ENCODE assay signal across 18 mouse cellular contexts in genomic region chr2:126387458-126388037, GRCm38 (mm10).
"Had no signal": no experiment of that assay in that cellular context is flagged by ENCODE, and none has a peak within 500 bp of the region (broad histone marks: within the 10 kb centered on the region; RNA-seq: fewer than 3 reads in every experiment).

No protein-coding gene starts in this region.

- H3K4me2 ChIP-seq: liver, embryonic 13.5 days; liver, embryonic 15.5 days; lung, embryonic 15.5 days; midbrain, embryonic 11.5 days; midbrain, embryonic 13.5 days; midbrain, embryonic 15.5 days; neural tube, embryonic 12.5 days; stomach, embryonic 15.5 days had no signal

- ATAC-seq: liver, postnatal 0 days; lung, postnatal 0 days; midbrain, embryonic 13.5 days; midbrain, embryonic 15.5 days had no signal

- H3K4me3 ChIP-seq: liver, embryonic 13.5 days; liver, embryonic 15.5 days; lung, embryonic 15.5 days; midbrain, embryonic 13.5 days; midbrain, embryonic 15.5 days; neural tube, embryonic 12.5 days; stomach, embryonic 15.5 days had no signal

- H3K9me3 ChIP-seq: liver, embryonic 13.5 days; liver, embryonic 15.5 days; lung, embryonic 15.5 days; midbrain, embryonic 13.5 days; midbrain, embryonic 15.5 days; neural tube, embryonic 12.5 days; stomach, embryonic 15.5 days had no signal

- DNase-seq: liver, embryonic 13.5 days; liver, postnatal 0 days; lung, adult 2 months; lung, postnatal 14 days; lung, postnatal 36 days; right cerebral cortex, postnatal 25 days; thymus, adult 2 months; thymus, postnatal 36 days had no signal

- H3K9ac ChIP-seq: liver, embryonic 13.5 days; liver, embryonic 15.5 days; liver, postnatal 0 days; lung, embryonic 15.5 days; midbrain, embryonic 13.5 days; midbrain, embryonic 15.5 days; neural tube, embryonic 12.5 days; stomach, embryonic 15.5 days had no signal

- H3K4me1 ChIP-seq: liver, embryonic 13.5 days; liver, embryonic 15.5 days; lung, embryonic 15.5 days; midbrain, embryonic 13.5 days; midbrain, embryonic 15.5 days; neural tube, embryonic 12.5 days; stomach, embryonic 15.5 days had no signal

- H3K36me3 ChIP-seq: liver, embryonic 13.5 days; liver, embryonic 15.5 days; lung, embryonic 15.5 days; midbrain, embryonic 13.5 days; midbrain, embryonic 15.5 days; neural tube, embryonic 12.5 days; stomach, embryonic 15.5 days had no signal

- H3K27ac ChIP-seq: liver, embryonic 13.5 days; liver, embryonic 15.5 days; lung, embryonic 15.5 days; macrophage; midbrain, embryonic 13.5 days; midbrain, embryonic 15.5 days; neural tube, embryonic 12.5 days; stomach, embryonic 15.5 days; stomach, postnatal 0 days had no signal

- H3K27me3 ChIP-seq: liver, embryonic 13.5 days; liver, embryonic 15.5 days; lung, embryonic 15.5 days; midbrain, embryonic 13.5 days; midbrain, embryonic 15.5 days; neural tube, embryonic 12.5 days; stomach, embryonic 15.5 days had no signal
